8 mouse cellular contexts compared by ENCODE assay signal in genomic region chr5:145114606-145115473, GRCm38 (mm10). TPM values are rescaled to one million over a fixed set of nuclear protein-coding genes. Genes with fewer than 3 reads are reported as not detected.
DNase-seq lines count a peak whose midpoint lies in the region; ATAC-seq lines count a peak whose summit lies in the region.

No protein-coding gene starts in this region.

- ATAC-seq in hindbrain, embryonic 15.5 days (ENCODE audit: low FRiP score, low read depth), result peak; percentile 17; the same call in 1 of the 2 replicates
- ATAC-seq in liver, embryonic 11.5 days (replicated peaks; ENCODE audit: low FRiP score), result peak; percentile 27
- peak; percentile 65 for ATAC-seq in monocyte, adult 5-6 weeks (replicated peaks; ENCODE audit: insufficient number of reproducible peaks, low FRiP score, low TSS enrichment, poor library complexity, severe bottlenecking)
- ATAC-seq in stomach, embryonic 16.5 days (ENCODE audit: insufficient read depth, low FRiP score), result peak; percentile 34

- peak; percentile 61 to 68 for DNase-seq in cerebellum, postnatal 10 days
- DNase-seq in cerebellum, adult 11 months, result no peak
- peak; percentile 82 for DNase-seq in adrenal gland, postnatal 10 days
- DNase-seq in gastrocnemius, adult 8-10 months (ENCODE audit: low spot score in 2 of 2), result peak; percentile 31 to 63
- DNase-seq in liver, embryonic 11.5 days (ENCODE audit: low spot score), result peak; percentile 74

- no peaks in the 10 kb centered on the region for H3K9me3 ChIP-seq in hindbrain, embryonic 15.5 days
- H3K9me3 ChIP-seq in liver, embryonic 11.5 days (ENCODE audit: control insufficient read depth, low read length), result no peaks in the 10 kb centered on the region
- H3K9me3 ChIP-seq in stomach, embryonic 16.5 days (replicated peaks; ENCODE audit: control insufficient read depth, low read length), result no peaks in the 10 kb centered on the region

- H3K27ac ChIP-seq in hindbrain, embryonic 15.5 days (replicated peaks), result no peak overlapping the region
- H3K27ac ChIP-seq in liver, embryonic 11.5 days (ENCODE audit: low read depth, low read length), result peak overlapping the region; percentile 45; the same call in 1 of the 2 replicates
- peak overlapping the region; percentile 84 for H3K27ac ChIP-seq in stomach, embryonic 16.5 days (ENCODE audit: low read length)

- peaks cover 11% of the 10 kb centered on the region; the same call in 1 of the 2 replicates for H3K27me3 ChIP-seq in hindbrain, embryonic 15.5 days
- no peaks in the 10 kb centered on the region for H3K27me3 ChIP-seq in liver, embryonic 11.5 days (replicated peaks; ENCODE audit: control insufficient read depth, insufficient read depth, low read length)
- no peaks in the 10 kb centered on the region for H3K27me3 ChIP-seq in stomach, embryonic 16.5 days (ENCODE audit: control insufficient read depth, insufficient read depth, low read length)

- H3K4me1 ChIP-seq in hindbrain, embryonic 15.5 days (replicated peaks), result peaks cover 10% of the 10 kb centered on the region
- H3K4me1 ChIP-seq in liver, embryonic 11.5 days (replicated peaks; ENCODE audit: control insufficient read depth, insufficient read depth, low read length), result peaks cover 14% of the 10 kb centered on the region
- H3K4me1 ChIP-seq in stomach, embryonic 16.5 days (ENCODE audit: control insufficient read depth, insufficient read depth, low read length), result peaks cover 30% of the 10 kb centered on the region

- H3K36me3 ChIP-seq in hindbrain, embryonic 15.5 days, result peaks cover 8% of the 10 kb centered on the region
- peaks cover 9% of the 10 kb centered on the region for H3K36me3 ChIP-seq in liver, embryonic 11.5 days (ENCODE audit: control insufficient read depth, insufficient read depth, low read length)
- H3K36me3 ChIP-seq in stomach, embryonic 16.5 days (ENCODE audit: control insufficient read depth, insufficient read depth, low read length), result no peaks in the 10 kb centered on the region

- peak overlapping the region; percentile 34; the same call in 1 of the 2 replicates for H3K9ac ChIP-seq in hindbrain, embryonic 15.5 days
- H3K9ac ChIP-seq in liver, embryonic 11.5 days (ENCODE audit: low read depth, low read length), result peak overlapping the region; percentile 78
- H3K9ac ChIP-seq in stomach, embryonic 16.5 days (ENCODE audit: low read length), result peak overlapping the region; percentile 89

- peak overlapping the region; percentile 57 for H3K4me2 ChIP-seq in hindbrain, embryonic 15.5 days
- peak overlapping the region; percentile 95 for H3K4me2 ChIP-seq in liver, embryonic 11.5 days
- H3K4me2 ChIP-seq in stomach, embryonic 16.5 days (ENCODE audit: low read depth, low read length), result peak overlapping the region; percentile 85

- peak overlapping the region; percentile 41 for H3K4me3 ChIP-seq in hindbrain, embryonic 15.5 days
- H3K4me3 ChIP-seq in liver, embryonic 11.5 days (ENCODE audit: low read depth, low read length), result peak overlapping the region; percentile 81
- H3K4me3 ChIP-seq in stomach, embryonic 16.5 days (replicated peaks; ENCODE audit: low read length), result peak overlapping the region; percentile 78

- 17% methylated on average over 38 of the region's 40 CpGs for WGBS in hindbrain, embryonic 15.5 days
- 11% methylated on average over 40 of the region's 40 CpGs for WGBS in liver, embryonic 11.5 days
- 13% methylated on average over 40 of the region's 40 CpGs for WGBS in stomach, embryonic 16.5 days

RNA-seq across cellular contexts. Expression of gene Arpc1b, which starts 0.8 kb away (rescaled TPM):
- 100 to 1,000 TPM; 212 to 226 TPM for total RNA-seq in adrenal gland, postnatal 10 days (2021)
- 10 to 100 TPM; 17.1 to 25.0 (median 18.7) TPM for total RNA-seq in gastrocnemius, adult 8-10 months (2022)
- polyA plus RNA-seq in hindbrain, embryonic 15.5 days (2015; fragmentation: Nextera tagmentation; extraction: Ambion mirVana), result 73.2 and 88.7 TPM in 2 replicates
- polyA plus RNA-seq in liver, embryonic 11.5 days (2014; fragmentation: Nextera tagmentation; extraction: Ambion mirVana), result 190 and 209 TPM in 2 replicates
- total RNA-seq in monocyte, adult 5-6 weeks (2017), result 406 to 524 TPM (median 463 TPM) in 3 replicates
- polyA plus RNA-seq in stomach, embryonic 16.5 days (2015; fragmentation: Nextera tagmentation; extraction: Ambion mirVana), result 381 and 399 TPM in 2 replicates

RNA-seq across cellular contexts. Expression of gene Pdap1, which starts 25.2 kb away (rescaled TPM):
- 10 to 100 TPM; 74.5 to 80.9 TPM for total RNA-seq in adrenal gland, postnatal 10 days (2021)
- total RNA-seq in gastrocnemius, adult 8-10 months (2022), result 10 to 100 TPM; 39.8 to 50.9 (median 45.1) TPM
- polyA plus RNA-seq in hindbrain, embryonic 15.5 days (2015; fragmentation: Nextera tagmentation; extraction: Ambion mirVana), result 114 and 122 TPM in 2 replicates
- 104 and 122 TPM in 2 replicates for polyA plus RNA-seq in liver, embryonic 11.5 days (2014; fragmentation: Nextera tagmentation; extraction: Ambion mirVana)
- 93.1 to 106 TPM (median 95.5 TPM) in 3 replicates for total RNA-seq in monocyte, adult 5-6 weeks (2017)
- polyA plus RNA-seq in stomach, embryonic 16.5 days (2015; fragmentation: Nextera tagmentation; extraction: Ambion mirVana), result 77.8 and 81.4 TPM in 2 replicates

RNA-seq across cellular contexts. Expression of gene Bud31, which starts 25.3 kb away (rescaled TPM):
- 100 to 1,000 TPM in 1 of 2 experiments, 10 to 100 TPM in 1; 97.3 to 102 TPM for total RNA-seq in adrenal gland, postnatal 10 days (2021)
- 10 to 100 TPM; 46.9 to 59.4 (median 52.6) TPM for total RNA-seq in gastrocnemius, adult 8-10 months (2022)
- 172 and 186 TPM in 2 replicates for polyA plus RNA-seq in hindbrain, embryonic 15.5 days (2015; fragmentation: Nextera tagmentation; extraction: Ambion mirVana)
- polyA plus RNA-seq in liver, embryonic 11.5 days (2014; fragmentation: Nextera tagmentation; extraction: Ambion mirVana), result 233 and 243 TPM in 2 replicates
- 212 to 285 TPM (median 240 TPM) in 3 replicates for total RNA-seq in monocyte, adult 5-6 weeks (2017)
- polyA plus RNA-seq in stomach, embryonic 16.5 days (2015; fragmentation: Nextera tagmentation; extraction: Ambion mirVana), result 147 and 167 TPM in 2 replicates

RNA-seq across cellular contexts. Expression of gene Kpna7, which starts 31.0 kb away (rescaled TPM):
- not detected for total RNA-seq in adrenal gland, postnatal 10 days (2021)
- total RNA-seq in gastrocnemius, adult 8-10 months (2022), result not detected
- not detected in 2 replicates for polyA plus RNA-seq in hindbrain, embryonic 15.5 days (2015; fragmentation: Nextera tagmentation; extraction: Ambion mirVana)
- 0.06 and 0.27 TPM in 2 replicates for polyA plus RNA-seq in liver, embryonic 11.5 days (2014; fragmentation: Nextera tagmentation; extraction: Ambion mirVana)
- not detected in 3 replicates for total RNA-seq in monocyte, adult 5-6 weeks (2017)
- polyA plus RNA-seq in stomach, embryonic 16.5 days (2015; fragmentation: Nextera tagmentation; extraction: Ambion mirVana), result 0.08 and 0.27 TPM in 2 replicates

RNA-seq across cellular contexts. Expression of gene Arpc1a, which starts 31.2 kb away (rescaled TPM):
- total RNA-seq in adrenal gland, postnatal 10 days (2021), result 100 to 1,000 TPM; 102 to 106 TPM
- 10 to 100 TPM; 23.0 to 27.7 (median 26.2) TPM for total RNA-seq in gastrocnemius, adult 8-10 months (2022)
- polyA plus RNA-seq in hindbrain, embryonic 15.5 days (2015; fragmentation: Nextera tagmentation; extraction: Ambion mirVana), result 234 and 236 TPM in 2 replicates
- polyA plus RNA-seq in liver, embryonic 11.5 days (2014; fragmentation: Nextera tagmentation; extraction: Ambion mirVana), result 114 TPM in 2 replicates
- total RNA-seq in monocyte, adult 5-6 weeks (2017), result 79.3 to 85.9 TPM (median 81.0 TPM) in 3 replicates
- polyA plus RNA-seq in stomach, embryonic 16.5 days (2015; fragmentation: Nextera tagmentation; extraction: Ambion mirVana), result 148 and 155 TPM in 2 replicates

Comparison
In these comparisons a context has a peak if more than half of its experiments do, and no peak if none do; other contexts are left out.
1. H3K9ac ChIP-seq: peak in every context shown above with its lines; median percentile 89 in stomach, embryonic 16.5 days; 78 in liver, embryonic 11.5 days; 34 in hindbrain, embryonic 15.5 days.
2. RNA of gene Arpc1b, which starts 0.8 kb away (total RNA-seq): 406 to 524 TPM in monocyte, adult 5-6 weeks and 212 to 226 TPM in adrenal gland, postnatal 10 days; 17.1 to 25.0 TPM in gastrocnemius, adult 8-10 months; every median in the first group is over 4 times any median in the second.
3. Peak in every context shown above with its lines, with median percentiles within 50 percentile points of each other: ATAC-seq, H3K4me2 ChIP-seq and H3K4me3 ChIP-seq.